Mouse (Mus musculus): ENCODE results near the gene Prrc2c.
"Not testable (repeated sequence)": the region's sequence is repeated elsewhere in the genome, so short reads cannot be mapped to it uniquely, and the experiment has no call there.

Prrc2c gene

DNA sequence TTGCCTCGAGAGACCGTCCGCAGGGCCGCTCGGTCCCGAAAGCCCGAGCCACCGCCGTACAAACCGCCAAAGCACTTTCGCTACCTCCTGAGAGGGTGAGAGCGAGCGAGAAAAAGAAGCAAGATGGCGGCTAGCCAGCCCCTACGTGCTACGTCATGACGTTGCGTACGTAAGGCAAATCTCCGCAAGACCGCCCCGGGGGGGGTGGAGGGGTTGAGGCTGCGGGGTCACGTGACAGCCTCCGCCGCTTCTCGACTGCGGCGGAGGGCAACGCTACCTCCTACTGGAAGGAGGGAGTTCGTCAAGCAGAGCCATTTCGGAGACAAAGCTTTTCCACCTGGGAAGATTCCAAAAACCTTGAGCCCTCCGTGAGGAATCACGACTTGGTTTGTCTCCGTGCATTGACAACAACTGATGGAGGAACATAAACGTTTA is at the start of gene Prrc2c:
Gene Prrc2c, minus strand, starts transcription at position 156 of the 435 bp plus-strand sequence.
- DNase-seq (ENCODE audit: low read depth, low spot score) = peak; percentile 99

DNA sequence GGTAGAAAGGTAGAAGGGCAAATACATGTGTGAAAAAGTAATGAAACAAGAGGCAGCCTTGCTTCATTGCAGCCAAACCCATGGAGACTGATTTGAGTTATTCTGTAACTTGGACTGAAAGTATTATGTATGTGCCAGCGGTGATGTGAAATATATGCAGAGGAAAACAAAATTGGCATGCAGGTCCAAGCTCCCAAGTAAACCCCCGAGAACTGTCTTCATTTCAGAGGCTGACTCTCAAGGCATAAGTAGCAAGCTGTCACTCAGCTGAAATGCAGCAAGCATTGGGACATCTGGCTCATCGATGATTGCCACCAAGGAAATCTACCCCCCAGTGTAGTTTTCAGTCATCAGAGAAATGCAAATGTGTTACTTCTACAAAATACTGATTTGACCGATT is 44.9 kb upstream of the Prrc2c start:
- DNase-seq (ENCODE audit: low read depth, low spot score) = no peak

DNA sequence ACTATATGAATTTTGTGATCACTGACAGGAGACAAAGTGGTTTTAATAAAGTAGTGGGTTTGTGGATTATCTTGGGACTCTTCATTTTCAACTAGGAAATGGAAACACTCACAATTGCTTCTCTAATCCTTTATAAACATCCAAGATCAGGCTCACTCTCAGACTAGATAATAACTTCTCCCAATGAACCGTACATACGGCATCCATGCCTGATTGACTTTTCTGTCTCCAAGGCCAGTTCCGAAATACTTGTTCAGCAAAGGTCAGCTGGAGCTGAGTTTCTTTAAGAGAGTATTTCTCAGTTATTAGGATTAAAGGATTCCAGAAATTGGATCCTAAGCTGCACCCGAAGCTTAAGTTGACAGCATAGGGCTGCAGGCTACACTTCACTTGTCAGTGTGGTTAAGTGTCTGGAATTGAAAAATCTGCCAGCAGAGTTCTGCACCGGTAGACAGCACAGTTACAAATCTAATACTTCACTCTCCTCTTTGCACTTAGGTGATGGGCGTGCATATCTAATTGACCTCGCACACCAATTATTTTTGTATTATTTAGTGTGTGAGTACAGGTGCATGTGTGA is 43.4 kb upstream of the Prrc2c start:
- no peak for DNase-seq (ENCODE audit: low read depth, low spot score)

DNA sequence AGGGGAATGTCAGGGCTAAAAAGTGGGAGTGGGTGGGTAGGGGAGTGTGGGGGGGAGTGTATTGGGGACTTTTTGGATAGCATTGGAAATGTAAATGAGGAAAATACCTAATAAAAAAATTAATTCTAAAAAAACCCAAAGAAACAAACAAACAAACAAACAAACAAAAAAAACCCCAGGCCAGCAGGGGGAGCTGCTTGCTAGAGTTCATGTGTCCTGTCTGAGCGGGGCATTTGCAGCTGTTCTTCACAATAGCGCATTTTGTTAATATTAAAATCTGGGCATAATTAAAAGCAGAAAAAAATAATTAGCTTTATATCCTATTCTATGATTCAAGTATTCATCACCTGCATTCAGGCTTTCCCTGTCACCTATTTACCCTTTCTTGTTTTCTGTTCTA is 40.7 kb upstream of the Prrc2c start:
- DNase-seq (ENCODE audit: low read depth, low spot score) = not testable (repeated sequence)

DNA sequence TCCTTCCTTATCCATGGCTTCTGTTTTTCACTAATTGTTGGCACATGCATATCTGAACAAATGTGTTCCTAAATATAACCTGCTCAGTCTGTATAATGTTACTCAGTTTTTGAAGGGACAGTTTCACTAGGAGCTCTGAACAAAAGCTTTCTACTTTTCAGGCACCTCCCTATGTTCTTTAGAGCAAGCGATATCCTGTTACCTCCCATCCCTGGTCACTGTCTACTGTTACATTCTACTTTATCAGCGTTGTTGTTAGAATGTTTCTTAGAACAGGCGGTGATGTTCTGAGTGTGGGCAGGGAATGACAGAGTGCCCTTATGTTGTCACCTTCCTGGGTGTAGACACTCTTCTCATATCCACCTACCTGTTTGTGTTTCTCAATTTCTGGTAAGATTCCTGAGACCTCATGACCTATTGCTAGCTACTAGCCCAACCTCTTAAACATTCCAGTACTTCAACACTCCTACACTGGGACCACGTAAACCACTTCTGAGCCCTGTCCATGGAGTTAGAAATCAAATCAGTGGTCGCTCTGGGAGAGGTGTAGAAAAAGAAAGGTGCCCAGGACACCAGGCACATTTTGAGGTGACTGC is 37.7 kb upstream of the Prrc2c start:
- no peak for DNase-seq (ENCODE audit: low read depth, low spot score)

DNA sequence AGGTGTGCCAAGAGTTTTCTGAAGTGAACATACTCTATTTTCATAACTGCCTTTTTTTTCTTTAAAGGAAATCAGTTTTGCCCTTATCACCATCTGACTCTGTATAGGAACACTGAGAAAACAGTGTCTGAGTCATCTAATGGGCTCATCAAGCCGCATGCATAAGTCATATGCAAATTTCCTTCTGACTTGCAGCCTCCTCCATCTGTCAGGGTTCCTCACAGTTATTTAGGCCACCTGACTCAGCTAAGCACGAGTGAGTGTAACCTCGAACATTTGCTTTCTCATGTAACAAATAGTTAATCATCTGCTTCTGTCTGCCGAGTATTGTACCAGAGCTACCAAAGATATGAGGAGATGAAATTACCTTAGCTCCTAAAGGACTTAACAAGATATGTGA is 33.3 kb upstream of the Prrc2c start:
- DNase-seq (ENCODE audit: low read depth, low spot score) = no peak

DNA sequence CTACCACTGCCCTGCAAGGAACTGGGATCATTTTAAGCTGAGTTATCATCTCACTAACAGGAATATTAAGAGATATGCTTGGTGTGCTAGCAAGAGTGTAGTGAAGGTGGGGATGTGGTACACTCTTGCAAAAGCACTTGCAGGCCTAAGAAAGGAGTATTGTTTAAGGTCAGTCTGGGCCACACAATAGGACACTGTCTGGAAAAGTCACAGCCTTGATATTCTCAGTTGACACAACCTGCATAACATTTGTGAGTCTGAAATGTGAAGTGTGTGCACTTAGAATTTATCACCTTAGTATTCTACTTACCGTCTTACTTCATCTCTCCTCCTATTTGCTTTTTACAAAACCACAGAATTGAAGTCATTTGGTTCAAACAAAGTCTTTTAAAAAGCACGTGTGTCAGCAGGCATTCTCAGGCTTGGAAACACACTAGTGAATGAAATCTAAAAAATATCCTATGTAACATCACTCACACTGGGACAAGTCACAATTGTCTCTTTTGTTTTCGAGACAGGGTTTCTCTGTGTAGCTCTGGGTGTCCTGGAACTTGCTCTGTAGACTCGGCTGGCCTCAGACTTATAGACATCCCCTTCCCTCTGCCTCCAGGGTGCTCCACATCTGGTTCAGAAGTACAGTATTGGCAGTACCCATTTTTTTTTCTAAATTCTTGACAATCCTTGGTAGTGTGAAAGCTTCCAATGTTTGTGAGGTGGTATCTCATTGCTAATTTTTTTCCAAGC is 31.4 kb upstream of the Prrc2c start:
- no peak for DNase-seq (ENCODE audit: low read depth, low spot score)

DNA sequence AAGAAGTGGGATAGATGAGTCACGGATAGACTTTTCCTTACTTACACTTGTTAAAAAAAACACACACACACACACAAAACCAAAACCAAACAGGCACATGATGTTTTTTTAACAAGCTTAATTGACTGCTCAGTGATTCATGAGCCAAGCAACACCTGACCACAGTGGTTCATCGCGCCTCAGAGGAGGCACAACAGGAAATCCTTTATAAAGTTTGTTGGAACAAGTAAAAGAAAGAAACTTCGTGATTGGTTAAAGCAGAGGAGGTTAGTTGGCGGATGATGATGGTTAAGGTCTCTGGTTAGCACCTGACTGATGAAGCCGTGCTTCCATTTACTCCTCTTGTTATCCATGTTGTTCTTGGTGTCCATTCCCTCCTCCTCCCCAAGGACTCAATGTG is 11.7 kb upstream of the Prrc2c start:
- DNase-seq (ENCODE audit: low read depth, low spot score) = no peak

DNA sequence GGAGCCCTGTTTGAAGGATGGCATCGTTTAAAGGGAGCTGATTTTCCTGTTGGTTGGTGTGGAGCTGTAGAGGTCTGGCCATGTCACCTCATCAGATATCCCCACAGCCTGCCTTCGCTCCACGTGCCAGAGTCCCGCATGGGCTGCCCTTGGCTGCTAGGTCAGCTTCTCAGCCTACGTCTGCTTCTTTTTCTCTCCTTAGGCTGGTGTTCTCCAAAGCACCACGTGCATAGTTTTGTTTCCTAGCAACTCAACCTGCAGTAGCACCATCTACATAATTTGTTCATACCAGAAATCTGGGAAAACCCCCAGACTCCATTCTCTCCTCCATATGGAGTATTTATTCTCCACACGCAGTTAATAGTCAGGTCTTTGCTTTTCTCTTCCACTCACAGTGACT is 9.3 kb upstream of the Prrc2c start:
- DNase-seq (ENCODE audit: low read depth, low spot score) = no peak

DNA sequence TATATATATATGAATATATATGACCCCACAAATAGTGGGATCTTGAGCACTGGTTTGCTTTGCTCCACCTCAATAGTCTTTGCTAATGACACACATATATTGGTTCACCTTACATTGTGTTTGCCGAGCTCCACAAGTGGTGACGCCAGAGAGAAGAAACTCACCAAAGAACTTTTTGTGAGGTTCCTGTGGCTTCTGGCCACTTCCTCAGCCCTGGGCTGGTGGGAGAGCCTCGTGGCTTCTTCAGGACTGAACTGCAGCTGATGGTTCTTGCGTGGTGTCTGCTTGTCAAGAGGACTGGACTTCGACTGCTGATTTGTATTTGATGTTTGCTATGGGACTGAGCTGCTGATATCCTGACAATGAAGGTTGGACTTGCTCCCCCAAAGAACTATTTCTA is 8.4 kb upstream of the Prrc2c start:
- DNase-seq (ENCODE audit: low read depth, low spot score) = no peak

DNA sequence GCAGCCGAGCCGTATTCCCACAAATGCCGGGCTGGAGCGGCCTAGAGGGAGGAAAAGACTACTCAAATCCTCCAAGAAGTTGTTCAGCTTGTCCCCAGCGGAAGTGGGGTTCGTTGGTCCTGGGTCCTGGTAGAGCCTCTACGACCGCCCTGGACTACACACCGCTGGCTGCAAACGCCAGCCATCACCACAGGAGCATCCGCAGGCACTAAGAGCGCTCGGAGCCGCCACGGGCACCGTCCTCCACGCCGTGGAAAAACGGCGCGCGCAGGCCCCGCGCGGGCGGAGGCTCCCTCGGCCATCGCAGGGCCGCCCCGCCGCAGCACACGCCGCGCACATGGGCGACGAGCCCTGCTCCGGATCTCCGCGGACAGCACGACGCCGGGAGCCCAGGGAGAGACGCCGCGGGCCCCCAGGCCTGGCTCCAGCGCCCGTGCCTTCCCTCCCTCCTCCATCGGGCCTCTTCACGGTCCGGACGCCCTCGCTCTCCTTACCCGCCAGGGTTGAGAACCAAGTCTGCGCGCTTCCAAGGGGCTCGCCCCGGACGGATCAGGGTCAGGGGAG is 443 bp downstream of the Prrc2c start:
- DNase-seq (ENCODE audit: low read depth, low spot score) = peak; percentile 13

DNA sequence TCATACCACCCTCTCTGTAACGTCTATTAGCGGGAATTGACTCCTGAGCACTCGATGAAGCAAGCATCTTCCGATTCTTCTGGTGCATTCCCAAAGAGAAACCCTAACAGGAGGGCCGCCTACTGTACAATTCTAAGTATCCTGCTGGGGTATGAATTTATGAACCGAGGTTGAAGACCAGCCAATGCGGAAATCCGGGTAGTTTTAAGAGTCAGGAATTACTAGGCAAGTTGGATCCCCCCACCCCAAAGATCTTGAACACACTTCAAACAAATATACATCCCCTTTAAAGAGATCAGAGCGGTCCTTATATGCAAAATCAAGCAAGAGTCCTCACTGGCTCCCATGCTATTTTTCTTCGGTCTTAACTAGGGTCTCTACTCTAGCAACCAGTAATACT is 950 bp downstream of the Prrc2c start:
- DNase-seq (ENCODE audit: low read depth, low spot score) = no peak

DNA sequence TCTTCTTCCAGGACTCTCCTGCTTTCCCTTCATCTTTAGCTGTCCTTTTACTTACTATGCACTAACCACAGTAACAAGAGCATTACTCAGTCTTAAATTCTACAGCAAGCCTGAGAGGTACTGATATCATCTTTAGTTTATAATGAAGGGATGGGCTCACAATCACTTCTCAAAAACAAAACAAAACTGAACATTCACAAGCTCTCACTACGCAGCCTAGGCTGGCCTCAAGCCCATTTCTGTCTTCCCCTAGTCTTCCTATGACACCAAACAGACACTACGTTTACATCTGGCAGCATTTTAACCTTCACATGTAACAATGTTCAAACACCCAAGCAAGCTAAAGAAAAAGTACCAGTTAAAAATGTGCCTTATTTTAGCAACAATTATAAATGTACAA is 1.9 kb downstream of the Prrc2c start:
- DNase-seq (ENCODE audit: low read depth, low spot score) = no peak

DNA sequence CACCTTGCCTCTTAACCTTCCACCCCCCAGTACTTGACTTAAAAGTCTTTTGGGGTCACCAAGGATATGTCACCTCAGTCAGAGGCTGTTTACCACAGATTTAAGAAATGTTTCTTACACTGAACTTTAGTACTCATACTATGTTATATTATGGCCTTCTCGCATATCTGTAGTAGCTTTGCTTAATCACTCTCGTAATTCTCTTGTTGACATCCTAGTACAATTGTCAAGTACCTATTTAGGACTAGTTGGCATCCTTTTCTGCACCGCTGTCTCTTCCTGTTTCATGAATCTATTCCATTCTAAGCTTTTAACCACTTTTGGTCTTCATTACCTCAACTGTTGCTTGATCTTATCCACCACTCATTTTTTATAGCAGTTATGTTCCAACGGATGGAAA is 5.3 kb downstream of the Prrc2c start:
- DNase-seq (ENCODE audit: low read depth, low spot score) = no peak

DNA sequence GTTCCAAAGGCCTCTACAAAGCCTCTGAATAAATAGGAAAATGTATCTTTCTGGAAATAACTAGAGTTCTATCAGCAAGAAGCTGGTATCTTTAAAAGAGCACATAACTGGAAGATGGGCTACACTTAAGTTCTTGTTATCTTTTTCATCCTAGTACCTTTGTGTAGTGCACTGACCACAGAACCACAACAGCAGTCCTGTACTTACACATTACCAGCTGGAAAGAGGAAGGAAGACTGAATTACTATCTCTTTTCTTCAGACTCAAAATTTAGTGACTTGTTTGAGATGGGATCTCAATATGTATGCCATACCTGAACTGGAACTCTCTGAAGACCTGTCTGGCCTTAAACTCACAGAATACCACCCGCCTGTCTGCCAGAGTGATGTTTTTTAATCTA is 6.1 kb downstream of the Prrc2c start:
- DNase-seq (ENCODE audit: low read depth, low spot score) = no peak

DNA sequence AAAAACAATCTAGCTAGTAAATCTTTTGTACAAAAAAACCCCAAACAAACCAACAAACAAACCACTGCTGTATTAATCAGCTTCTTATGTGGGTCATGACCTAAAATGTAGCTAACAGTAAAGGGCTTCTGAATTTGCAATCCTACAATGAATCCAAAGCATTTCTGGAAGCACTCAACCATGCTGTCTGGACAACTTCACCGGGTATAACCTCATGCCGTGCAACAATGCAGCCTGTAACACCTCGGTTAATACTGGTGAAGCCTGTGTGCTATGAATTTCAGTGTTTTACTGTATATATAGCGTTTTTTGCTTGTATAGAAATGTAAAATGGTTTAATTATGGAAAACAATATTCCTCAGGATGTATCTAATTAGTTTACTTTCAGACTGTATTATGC is 8.3 kb downstream of the Prrc2c start:
- DNase-seq (ENCODE audit: low read depth, low spot score) = no peak

DNA sequence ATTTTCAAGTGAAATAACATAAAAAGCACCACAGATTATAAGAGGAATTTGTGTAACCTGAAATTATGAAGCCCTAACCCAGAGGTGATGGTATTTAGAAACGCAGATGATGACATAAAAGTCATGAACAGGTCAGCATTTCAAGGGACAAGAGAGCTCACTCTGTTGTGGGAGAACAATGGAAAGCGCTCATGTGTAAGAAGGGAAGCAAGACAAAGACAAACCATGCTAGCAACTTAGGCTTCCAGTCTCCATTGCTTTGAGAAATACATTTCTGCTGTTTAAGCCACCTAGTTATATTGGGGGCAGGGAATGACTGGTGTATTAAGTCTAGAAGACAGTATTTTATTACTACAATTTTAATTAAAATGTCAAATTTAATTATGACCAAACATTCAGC is 10.9 kb downstream of the Prrc2c start:
- DNase-seq (ENCODE audit: low read depth, low spot score) = no peak

DNA sequence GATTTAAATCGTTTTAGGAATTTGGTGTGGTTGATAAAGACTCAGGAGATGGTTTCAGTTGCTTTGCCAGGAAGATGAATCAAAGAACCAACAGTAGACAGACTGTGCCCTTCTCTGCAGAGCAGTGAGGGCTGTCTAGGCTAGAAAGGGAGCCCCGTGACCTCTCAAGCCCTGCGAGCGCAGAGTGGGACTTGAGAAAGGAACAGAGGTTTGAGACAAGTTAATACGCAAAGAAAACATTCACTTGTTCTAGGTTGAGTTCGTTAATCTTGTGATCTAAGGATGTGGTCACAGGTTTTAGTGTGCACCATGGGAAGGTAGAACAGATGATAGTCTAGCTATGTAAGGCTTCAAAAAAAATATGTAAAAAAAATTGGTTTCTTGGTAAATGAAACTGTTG is 12.4 kb downstream of the Prrc2c start:
- DNase-seq (ENCODE audit: low read depth, low spot score) = no peak

DNA sequence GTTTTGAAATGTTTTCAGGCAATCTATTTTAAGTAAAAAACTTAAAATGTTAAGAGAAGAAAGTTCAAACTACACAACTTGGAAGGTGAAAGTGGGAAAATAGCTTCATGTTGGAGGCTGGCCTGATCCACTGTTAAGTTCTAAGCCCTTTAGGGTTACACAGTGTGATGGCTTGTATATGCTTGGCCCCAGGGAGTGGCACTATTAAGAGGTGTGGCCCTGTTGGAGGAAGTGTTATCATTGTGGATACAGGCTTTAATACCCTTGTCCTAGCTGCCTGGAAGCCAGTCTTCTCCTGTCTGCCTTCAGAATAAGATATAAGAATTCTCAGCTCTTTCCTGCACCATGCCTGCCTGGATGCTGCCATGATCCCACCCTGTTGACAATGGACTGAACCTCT is 16.7 kb downstream of the Prrc2c start:
- no peak for DNase-seq (ENCODE audit: low read depth, low spot score)

DNA sequence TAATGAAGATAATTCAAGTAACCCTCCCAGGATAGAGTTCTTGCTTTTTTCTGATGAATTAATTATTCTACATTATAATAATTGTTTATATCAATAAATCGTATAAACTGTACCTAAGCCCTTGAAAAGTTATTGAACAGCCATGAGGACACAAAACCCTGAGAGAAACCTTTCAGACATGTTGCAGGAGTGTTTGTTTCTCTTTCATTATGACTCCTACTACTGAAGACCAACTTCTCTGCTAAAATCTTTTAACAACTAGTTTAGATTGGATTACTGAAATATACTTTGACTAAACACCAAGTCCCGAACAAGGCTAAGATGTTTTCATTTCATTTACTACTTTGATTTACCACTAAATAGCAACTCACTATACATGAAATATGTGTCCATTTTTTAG is 19.7 kb downstream of the Prrc2c start:
- DNase-seq (ENCODE audit: low read depth, low spot score) = no peak

DNA sequence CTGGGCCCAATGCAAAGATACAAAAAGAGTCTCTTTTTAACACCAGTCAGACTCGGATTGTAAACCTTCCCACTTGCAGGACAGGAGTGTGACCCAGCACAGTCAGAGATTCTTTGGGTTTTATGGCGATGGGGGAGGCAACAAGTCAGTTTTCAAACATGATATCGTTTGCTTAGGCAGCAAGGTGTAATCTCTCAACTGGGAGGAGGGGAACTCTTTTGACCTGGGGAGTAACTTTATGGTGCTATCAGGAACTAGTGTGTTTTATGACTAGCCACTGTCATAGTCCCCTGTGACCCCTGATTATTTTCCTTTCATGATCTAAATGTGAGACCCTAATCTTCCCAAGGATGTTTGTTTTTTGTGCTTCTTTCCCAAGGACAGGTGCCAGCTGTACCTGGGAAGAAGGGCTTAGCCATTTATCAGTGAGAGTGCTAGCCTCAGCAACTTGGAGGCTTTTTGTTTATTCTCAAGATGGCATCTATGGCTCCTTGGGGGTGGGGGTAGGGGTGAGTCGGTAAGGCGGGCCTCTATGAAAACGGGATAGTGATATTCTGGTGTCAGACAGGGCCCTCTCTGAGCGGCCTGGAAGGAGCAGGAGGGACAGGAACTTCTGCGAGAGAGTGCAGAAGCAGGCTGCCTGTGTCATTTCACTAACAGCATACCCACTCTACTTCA is 39.8 kb downstream of the Prrc2c start:
- no peak for DNase-seq (ENCODE audit: low read depth, low spot score)

DNA sequence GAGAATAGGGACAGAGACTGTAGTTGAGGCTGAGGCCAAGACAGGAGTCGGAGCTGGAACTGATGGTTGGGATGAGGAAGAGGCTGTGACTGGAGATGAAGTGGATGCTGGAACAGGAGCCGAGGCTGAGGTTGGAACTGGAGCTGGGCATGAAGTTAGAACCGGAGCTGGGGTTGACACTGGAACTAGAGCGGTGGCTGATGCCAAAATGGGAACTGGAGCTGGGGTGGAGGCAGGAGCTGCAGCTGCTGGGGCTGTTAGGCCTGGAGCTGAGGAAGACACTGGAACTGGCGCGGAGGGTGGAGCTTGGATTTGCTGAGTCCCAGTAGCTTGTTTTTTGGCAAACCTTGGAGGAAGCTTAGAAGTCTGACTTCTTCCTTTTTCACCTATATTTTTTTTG is 42.5 kb downstream of the Prrc2c start:
- peak; percentile 74 for DNase-seq (ENCODE audit: low read depth, low spot score)

Data from skeletal muscle tissue, adult 2 months (tissue).